Mouse (Mus musculus): Measurements from ENCODE around the gene Fgf2.
A peak's percentile ranks its signal among the peaks of the same experiment; 100 is the strongest.

The Fgf2 gene

DNA sequence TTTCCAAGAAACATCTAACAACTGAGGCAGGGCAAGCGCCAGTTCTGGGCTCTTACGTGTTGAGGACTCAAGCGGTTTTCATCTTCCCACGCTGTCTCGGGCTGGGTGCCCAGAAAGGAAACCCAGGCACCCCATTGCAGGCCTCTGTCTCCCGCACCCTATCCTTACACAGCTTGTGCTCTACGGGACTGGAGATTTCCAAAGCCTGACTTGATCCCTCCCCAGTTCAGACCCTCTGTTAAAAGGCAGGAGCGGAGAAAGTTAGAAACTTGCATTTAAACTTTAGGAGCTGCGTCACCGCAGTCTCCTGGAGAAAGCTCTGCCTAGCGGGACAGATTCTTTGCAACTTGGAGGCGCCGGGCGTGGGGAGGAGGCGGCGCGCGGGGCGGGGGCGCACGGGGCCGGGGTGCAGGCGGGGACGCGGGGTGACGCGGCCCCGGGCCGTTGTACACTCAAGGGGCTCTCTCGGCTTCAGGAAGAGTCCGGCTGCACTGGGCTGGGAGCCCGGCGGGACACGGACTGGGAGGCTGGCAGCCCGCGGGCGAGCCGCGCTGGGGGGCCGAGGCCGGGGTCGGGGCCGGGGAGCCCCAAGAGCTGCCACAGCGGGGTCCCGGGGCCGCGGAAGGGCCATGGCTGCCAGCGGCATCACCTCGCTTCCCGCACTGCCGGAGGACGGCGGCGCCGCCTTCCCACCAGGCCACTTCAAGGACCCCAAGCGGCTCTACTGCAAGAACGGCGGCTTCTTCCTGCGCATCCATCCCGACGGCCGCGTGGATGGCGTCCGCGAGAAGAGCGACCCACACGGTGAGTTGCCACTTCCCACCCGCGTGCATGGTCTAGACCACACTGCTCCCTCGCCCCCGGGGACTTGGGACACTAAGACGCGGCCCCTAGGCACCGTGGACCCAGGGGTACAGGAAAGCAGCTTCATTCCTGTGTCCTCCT, at the start of gene Fgf2:
Gene Fgf2, plus strand, starts transcription at position 126 of the 945 bp plus-strand sequence.
- no peak for DNase-seq (ENCODE audit: low read depth, low spot score)

GRCm38 (mm10) chr3:37299470-37299869, 48.7 kb upstream of the Fgf2 start:
- DNase-seq (ENCODE audit: low read depth, low spot score), result no peak

- DNase-seq (ENCODE audit: low read depth, low spot score), result no peak
Observed at GRCm38 (mm10) chr3:37302685-37303084, 45.5 kb upstream of the Fgf2 start.

DNA sequence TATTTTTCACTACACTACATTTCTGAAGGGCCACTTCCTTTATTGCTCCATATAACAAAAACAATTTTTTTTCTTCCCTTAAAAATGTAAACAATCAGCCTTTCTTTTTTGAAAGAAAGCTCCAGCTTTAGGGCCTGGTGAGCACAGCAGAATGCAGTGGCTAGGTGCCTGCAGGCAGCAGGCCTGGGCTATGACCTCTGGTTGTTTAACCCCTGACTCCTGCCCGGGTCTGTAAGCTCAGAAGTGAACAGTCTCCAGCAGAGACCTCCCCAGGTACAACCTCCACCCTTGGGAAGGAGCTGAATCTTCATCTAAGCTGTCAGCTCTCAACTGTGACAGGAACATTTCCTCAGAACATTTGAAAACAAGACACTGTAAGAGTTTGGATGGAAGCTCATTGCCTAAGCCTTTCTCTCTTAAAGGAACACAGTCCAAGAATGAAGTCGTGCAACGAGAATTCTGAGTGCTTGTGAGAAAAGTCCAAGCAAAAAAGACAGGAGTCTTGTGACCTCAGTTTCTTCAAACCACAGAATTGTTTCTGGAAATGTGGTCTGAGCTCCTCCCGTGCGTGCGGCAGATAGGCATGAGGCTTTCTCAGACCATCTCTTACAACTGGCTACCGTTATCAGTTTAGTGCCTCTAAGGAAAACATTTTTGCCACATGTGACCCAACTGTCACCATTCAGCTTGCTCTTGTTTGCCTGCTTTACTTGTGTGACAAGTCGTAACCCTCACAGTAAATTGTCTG, 44.6 kb upstream of the Fgf2 start:
- DNase-seq (ENCODE audit: low read depth, low spot score), result no peak

GRCm38 (mm10) chr3:37311897-37312369, 36.2 kb upstream of the Fgf2 start:
- DNase-seq (ENCODE audit: low read depth, low spot score), result no peak

- peak; percentile 87 for DNase-seq (ENCODE audit: low read depth, low spot score)
Observed at GRCm38 (mm10) chr3:37312370-37312941, 35.7 kb upstream of the Fgf2 start, which contains the start of the genes Bbs12 and Cetn4. Gene Bbs12, plus strand, starts transcription at chr3:37312554. Gene Cetn4, minus strand, starts transcription at chr3:37312708.

DNA sequence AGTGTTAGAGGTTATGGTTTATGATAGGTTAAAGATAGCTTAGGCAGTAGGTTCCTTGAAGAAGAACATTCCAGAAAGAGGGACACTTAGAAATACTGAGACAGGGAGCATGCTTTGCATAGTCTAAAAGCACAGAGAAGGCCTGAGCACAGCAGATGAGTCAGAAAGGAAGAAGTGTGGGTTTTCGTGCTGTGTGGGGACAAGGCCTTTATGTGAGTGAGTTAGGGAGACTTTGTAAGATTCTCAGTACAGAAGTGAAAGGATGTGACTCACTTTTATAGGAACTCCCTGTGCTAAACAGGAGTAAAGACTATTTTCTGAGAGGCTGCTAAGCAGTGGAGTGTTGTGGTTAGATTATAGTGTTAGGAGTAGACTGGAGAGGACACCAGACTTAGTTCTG, 34.8 kb upstream of the Fgf2 start:
- no peak for DNase-seq (ENCODE audit: low read depth, low spot score)

DNA sequence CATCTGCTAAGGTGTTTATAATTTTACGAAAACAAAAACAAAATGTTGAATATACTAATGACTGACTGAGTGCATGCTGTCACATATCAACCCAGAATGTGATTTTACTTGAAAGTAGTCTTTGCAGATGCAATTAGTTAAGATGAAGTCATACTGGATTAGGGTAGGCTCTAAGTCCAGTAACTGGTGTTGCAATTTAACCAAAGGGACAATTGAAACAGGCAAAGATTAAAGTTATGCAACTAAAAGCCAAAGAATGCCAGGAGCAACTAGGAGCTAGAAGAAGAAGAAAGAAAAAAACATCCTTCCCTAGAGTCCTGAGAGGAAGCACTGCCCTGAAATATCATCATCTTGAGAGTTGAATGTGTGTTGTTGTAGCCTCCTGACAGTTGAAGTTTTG, 31.9 kb upstream of the Fgf2 start:
- no peak for DNase-seq (ENCODE audit: low read depth, low spot score)

DNA sequence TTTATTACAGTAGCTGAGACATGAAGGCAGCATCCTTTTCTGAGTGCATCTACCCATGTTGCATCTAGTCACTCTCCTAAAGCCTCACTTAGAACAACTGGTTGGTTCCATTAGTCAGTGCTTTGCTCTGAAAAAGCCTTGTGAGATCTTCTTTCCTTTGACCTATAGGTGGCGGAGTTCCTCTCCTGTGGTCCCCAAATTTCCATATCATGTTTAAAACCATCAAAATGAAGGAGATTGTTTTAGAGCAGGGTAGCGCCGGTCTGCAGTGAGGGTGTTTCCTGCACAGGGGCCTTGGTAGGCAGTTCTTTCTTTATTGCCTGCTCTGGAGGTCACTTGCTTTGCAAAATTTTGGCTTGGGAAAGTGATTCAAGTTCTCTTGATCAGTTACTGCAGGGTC, 23.8 kb upstream of the Fgf2 start:
- no peak for DNase-seq (ENCODE audit: low read depth, low spot score)

DNA sequence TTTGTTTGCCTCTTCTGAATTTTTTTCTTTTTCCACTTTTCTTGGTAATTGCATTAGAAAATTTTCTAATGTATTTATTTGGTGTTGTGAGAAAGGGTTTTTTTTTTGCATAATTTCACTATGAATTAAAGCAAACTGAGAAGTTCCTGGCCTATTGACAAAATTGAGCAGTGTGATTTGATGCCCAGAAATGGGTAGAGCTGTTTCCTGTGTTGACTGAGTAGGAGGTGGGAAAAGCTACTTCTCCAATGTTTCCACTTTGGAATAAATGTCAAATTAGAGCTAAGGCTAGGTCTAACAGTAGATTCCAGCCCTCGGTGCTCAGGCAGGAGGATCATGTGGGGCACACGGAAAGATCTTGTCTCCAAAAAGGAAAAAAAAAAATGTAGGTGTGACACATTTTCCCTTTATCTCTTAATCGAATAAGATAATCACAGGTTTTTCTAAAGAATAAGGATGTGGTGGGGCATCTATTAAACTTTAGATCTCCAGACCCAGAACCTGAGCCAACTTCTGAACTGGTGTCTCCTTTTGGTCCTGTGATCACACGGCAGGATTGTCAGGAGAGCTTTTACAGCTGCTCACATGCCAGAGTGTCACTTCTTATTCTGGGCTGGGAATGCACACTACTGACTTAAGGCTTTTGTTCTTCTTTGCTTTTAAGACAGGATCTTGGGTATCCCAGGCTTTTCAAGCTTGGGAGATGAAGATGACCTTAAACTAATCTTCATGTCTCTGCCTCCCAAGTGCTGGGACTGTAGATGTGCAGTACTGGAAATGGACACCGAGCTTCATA, 22.6 kb upstream of the Fgf2 start:
- no peak for DNase-seq (ENCODE audit: low read depth, low spot score)

- DNase-seq (ENCODE audit: low read depth, low spot score), result no peak
Observed at GRCm38 (mm10) chr3:37326627-37327026, 21.5 kb upstream of the Fgf2 start.

DNA sequence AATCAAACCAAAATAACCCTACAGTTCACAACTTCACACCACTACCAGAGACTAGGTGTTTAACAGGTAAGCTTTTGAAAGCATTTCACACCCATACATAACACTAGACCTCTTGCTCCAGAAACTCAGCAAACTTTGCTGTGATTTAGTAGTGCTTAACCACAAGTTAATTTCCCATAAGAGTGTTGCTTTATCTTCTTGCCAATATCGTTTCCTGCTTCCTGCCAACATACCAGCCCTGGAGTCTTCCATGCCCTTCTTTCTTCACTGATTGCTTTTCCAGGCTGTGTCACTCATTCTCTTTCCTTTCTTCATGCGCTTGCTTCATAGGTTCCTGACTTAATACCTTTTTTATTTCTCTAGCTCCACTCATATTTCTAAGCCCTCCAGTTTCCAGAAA, 19.7 kb upstream of the Fgf2 start:
- DNase-seq (ENCODE audit: low read depth, low spot score), result no peak

GRCm38 (mm10) chr3:37329963-37330362, 18.2 kb upstream of the Fgf2 start:
- DNase-seq (ENCODE audit: low read depth, low spot score), result no peak

DNA sequence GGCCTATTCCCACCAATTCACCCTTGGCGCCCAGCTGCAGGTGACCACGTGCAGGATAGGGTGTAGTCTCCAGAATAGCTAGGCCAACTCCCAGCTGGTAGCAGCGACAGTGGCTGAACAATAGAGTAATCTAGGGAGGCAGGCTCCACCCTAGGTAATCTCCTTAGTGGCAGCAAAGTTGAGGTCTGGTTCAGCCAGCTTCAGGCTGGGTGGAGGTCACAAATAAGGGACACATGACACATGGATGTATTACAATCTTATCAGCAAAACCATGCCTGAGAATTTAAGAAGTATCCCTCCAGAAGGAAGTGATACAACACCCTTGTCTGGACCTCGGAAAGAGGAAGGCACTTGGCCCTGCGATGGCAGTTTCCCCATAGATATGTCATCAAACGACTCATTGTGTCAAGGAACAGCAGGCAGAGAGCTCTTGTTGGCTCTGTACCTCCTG, 16.1 kb upstream of the Fgf2 start:
- DNase-seq (ENCODE audit: low read depth, low spot score), result no peak

GRCm38 (mm10) chr3:37334053-37334452, 14.1 kb upstream of the Fgf2 start:
- DNase-seq (ENCODE audit: low read depth, low spot score), result no peak

DNA sequence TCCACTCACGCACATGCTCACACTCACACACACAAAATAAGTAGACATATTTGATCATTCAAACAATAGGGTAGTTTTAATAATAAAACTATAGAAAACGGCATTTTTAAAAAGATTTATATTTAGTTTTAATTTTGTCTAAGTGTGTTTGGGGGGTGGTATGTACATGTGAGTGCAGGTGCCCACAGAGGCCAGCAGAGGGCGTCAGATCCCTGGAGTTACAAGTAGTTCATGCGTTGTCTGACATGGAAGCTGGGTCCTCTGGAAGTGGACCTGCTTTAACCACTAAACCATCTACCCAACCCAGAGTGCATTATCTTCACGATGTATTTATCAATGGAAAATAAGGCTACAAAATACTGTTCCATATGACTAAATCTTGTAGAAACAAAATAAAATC, 7.0 kb upstream of the Fgf2 start:
- no peak for DNase-seq (ENCODE audit: low read depth, low spot score)

- DNase-seq (ENCODE audit: low read depth, low spot score), result no peak
Observed at GRCm38 (mm10) chr3:37342811-37343210, 5.3 kb upstream of the Fgf2 start.

DNA sequence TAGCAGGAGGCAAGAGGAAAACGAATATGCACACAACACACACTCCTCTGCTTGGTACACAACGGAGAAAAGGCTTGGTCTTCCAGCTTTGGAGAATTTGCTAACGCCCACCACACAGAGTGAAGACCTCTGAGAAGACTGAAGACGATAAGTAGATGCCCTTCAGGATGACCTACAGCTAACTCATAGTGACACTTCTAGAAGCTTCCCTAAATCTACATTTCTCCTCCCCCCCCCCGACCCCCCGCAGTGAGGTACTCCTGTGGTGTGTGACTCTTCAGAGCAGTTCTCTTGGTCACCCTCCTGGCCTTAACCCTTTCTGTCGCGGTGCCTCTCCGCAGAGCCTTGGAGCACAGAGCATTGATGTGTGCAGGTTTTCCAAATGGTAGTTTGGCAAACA, 475 bp upstream of the Fgf2 start:
- no peak for DNase-seq (ENCODE audit: low read depth, low spot score)

DNA sequence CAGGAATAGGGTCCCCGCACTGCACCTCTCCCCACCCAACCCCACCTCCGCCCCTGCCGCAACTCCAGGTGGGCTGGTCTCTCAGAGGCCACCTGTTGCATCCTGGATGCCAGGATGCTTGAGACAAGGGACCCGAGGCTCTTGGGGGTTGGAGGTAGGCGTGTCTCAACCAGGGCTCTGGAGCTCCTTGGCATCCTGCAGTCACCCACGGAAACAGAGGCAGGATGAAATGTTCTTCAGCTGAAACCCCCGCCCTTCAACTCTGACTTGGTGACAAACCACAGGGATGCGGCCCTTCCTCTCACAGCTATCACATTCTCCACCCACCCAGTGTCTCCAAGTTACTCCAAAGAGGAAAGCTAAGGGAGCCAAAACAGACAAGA, 1.0 kb downstream of the Fgf2 start:
- no peak for DNase-seq (ENCODE audit: low read depth, low spot score)

DNA sequence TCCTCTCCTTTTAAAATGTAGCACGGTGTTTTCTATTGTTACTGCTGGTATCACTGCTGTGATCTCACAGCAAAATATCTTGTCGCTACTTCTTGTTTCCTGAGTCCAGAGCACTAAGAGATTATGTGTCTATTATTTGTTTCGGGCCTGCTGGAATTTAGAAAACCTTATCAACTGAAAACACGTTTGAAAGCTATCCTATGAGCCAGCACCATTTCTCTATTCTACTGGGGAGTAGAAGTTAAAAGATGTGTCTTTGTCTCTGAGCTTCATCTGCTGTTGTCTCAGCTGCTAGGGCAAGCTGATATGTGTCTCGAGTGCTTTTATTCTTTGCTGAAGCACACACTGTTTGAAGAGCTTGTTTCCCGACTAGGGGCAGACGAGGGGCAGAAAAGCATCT, 2.2 kb downstream of the Fgf2 start:
- DNase-seq (ENCODE audit: low read depth, low spot score), result no peak

GRCm38 (mm10) chr3:37353951-37354481, 5.9 kb downstream of the Fgf2 start:
- no peak for DNase-seq (ENCODE audit: low read depth, low spot score)

Data from brain, embryonic 18.5 days (tissue).